Mouse (Mus musculus) heart, embryonic 11.5 days (tissue): ENCODE results near the gene Nfatc3. TPM values are rescaled to one million over a fixed set of nuclear protein-coding genes. Genes with fewer than 3 reads are reported as not detected.
"Not testable (repeated sequence)": the region's sequence is repeated elsewhere in the genome, so short reads cannot be mapped to it uniquely, and the experiment has no call there.

Experiments
- ATAC-seq: fragments of 200-750 bp; cut with Nextera tagmentation; replicated peaks from 2 replicates; pipeline ENCODE4 v1.8.0; 2017; ENCODE audit warnings: moderate library complexity; ENCODE audit not compliant: insufficient number of reproducible peaks, low FRiP score, low TSS enrichment
- H3K27ac ChIP-seq: fragments of 300-500 bp; sonication (generic); 2 replicates; pipeline ENCODE4 v1.5.1; 2014; ENCODE audit warnings: mild to moderate bottlenecking, low read depth, low read length
- H3K27me3 ChIP-seq: fragments of 300-500 bp; sonication (generic); 2 replicates; pipeline ENCODE4 v1.6.1; 2014; ENCODE audit warnings: mild to moderate bottlenecking, low read length, mixed read lengths; ENCODE audit not compliant: control insufficient read depth, insufficient read depth
- H3K36me3 ChIP-seq: fragments of 300-500 bp; sonication (generic); 2 replicates; pipeline ENCODE4 v1.6.1; 2014; ENCODE audit warnings: mild to moderate bottlenecking, low read length, moderate library complexity, mixed read lengths; ENCODE audit not compliant: control insufficient read depth, insufficient read depth
- H3K4me1 ChIP-seq: fragments of 300-500 bp; sonication (generic); 2 replicates; pipeline ENCODE4 v1.6.1; 2014; ENCODE audit warnings: low read length; ENCODE audit not compliant: control insufficient read depth, insufficient read depth
- H3K4me2 ChIP-seq: fragments of 300-500 bp; sonication (generic); 2 replicates; pipeline ENCODE4 v1.6.1; 2014; ENCODE audit warnings: mild to moderate bottlenecking, moderate library complexity
- H3K4me3 ChIP-seq: fragments of 300-500 bp; sonication (generic); 2 replicates; pipeline ENCODE4 v1.5.1; 2014; ENCODE audit warnings: low read depth, low read length
- H3K9ac ChIP-seq: fragments of 300-500 bp; sonication (generic); 2 replicates; pipeline ENCODE4 v1.6.1; 2014; ENCODE audit warnings: mild to moderate bottlenecking, low read depth, low read length, moderate library complexity
- H3K9me3 ChIP-seq: fragments of 300-500 bp; sonication (generic); replicated peaks from 2 replicates; pipeline ENCODE4 v1.6.1; 2016; ENCODE audit warnings: low read length; ENCODE audit not compliant: control insufficient read depth
- WGBS: fragments of 180-500 bp; shearing (Covaris S2); extraction: QIAGEN DNeasy Blood & Tissue Kit; methylation state at CpG from one replicate; pipeline ENCODE4 v1.1.7; 2014; ENCODE audit not compliant: insufficient replicate concordance; 5-methylcytosine and 5-hydroxymethylcytosine counted together
- polyA plus RNA-seq: library from polyadenylated mRNA; unstranded; fragments of >200 nt; fragmentation: Nextera tagmentation; extraction: Ambion mirVana; gene quantifications from 2 replicates; pipeline ENCODE4 v1.2.1, GENCODE M21; 2014

The Nfatc3 gene
- polyA plus RNA-seq: 4.4 and 6.0 TPM in 2 replicates

DNA sequence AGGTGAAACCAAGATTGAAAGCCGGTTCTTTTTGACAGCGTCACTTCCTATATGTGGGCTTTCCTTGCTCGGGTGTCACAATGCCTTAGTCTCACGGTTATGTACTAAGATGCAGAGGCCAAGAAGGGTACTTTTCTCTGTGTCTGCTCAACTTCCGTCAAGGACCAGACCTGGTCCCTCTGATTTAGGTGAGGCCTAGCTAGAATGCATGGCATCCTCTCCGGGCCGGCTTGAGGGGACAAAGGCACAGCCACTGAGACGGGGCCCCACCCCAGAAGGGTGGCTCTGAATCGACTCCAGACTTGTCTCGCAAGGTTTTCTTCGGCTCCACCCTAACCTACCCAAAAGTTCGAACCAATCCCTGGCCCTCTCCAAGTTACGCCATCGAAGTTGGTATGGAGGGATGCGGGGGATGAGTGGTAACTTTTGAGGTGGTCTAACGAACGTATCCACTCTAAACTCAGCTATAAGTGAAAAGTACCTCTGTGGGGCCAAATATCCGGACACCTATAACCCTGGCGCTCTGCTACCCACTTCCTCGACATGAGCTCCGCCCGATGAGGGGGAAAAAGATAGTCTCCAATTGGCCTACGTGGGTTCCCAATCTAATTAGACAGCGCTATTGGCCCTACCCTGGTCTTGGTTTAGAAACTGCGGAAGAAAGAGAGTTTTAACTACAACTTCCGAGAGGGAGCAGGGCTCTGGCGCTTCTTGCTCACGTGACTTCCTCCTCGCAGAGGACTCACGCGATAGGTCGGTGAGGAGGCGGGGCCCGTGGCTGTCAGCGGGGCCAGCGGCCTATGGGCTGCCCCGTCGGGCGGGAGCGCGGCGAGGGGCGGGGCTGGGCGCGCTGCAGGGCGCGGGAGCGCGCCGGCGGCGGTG, at the start of gene Nfatc3:
Gene Nfatc3, plus strand, starts transcription at position 110 of the 882 bp plus-strand sequence.
- Histone ChIP-seq H3K4me1 (peaks cover 12% of the 10 kb centered on the region), H3K27ac (peak within 1 kb of the TSS; percentile 98), H3K9ac (peak within 1 kb of the TSS; percentile 95), H3K36me3 (no peaks in the 10 kb centered on the region), H3K4me3 (peak within 1 kb of the TSS; percentile 93), H3K27me3 (no peaks in the 10 kb centered on the region), H3K4me2 (peak within 1 kb of the TSS; percentile 88), H3K9me3 (no peaks in the 10 kb centered on the region)
- ATAC-seq: peak; percentile 98
- WGBS: 1% methylated on average over 46 of the region's 52 CpGs

DNA sequence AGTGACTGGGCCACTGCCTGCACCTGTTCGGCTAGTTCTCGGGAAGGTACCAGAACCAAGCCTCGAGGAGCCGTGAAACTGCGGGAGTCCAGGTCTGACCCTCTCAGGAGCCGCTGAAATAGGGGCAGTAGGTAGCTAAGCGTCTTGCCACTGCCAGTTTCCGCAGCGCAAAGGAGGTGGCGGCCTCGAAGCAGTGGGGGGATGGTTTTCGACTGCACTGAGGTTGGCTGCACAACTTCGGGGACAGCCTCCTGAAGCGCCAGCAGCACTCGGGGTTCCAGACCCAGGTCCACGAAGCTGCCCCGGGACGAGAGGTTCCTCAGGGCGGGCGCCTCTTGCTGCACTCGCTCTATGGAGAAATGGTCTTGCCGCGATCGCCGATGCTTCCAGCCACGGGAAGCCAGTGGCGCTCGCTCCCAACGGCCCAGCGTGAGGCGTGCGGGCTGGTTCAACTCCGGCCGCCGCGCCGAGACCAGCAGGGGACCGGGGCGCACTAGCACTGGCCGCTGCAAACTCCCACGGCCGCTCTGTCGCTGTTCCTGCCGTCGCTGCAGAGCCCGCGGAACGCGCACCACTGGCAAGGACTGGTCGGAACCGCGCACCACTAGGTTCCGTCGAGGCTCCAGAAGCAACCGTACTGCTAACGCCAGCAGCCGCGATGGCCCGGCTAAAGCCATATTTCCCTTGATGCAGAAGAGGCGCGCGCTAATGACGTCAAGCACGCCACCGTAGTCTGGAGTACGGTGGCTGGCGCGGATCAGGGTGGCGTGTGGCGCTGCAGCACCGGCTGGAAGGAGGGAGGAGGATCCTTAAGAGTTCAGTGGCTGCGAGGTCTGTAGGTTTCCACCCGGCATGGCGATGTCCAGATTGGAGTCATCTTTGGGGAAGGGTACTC, 47.6 kb upstream of the Nfatc3 start:
- peak; percentile 82 for ATAC-seq
- Histone ChIP-seq H3K4me2 (peak overlapping the region; percentile 100), H3K27me3 (no peaks in the 10 kb centered on the region), H3K27ac (peak overlapping the region; percentile 57), H3K4me1 (peaks cover 11% of the 10 kb centered on the region), H3K36me3 (peaks cover under 1% of the 10 kb centered on the region; the same call in 1 of the 2 replicates), H3K9ac (peak overlapping the region; percentile 95), H3K4me3 (peak overlapping the region; percentile 95), H3K9me3 (no peaks in the 10 kb centered on the region)
- WGBS: 1% methylated on average over 74 of the region's 74 CpGs

DNA sequence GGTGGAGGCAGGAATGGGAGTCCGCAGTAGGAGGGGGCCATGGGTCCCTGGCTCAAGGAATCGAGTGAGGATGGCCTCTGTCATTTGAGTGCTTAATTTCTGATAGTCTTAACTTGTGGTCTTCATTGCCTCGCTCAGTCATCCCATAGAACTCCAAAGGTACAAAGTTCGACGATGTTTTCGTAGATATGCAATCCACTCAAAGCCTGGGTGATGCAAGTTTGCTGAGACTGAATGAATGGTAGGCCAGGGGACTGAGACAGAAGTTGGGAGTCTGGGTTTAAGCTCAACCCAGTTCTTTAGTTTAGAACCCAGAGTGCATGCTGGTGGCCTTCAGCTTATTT, 47.0 kb upstream of the Nfatc3 start, which contains the start of gene Ddx28:
Gene Ddx28, minus strand, starts transcription at position 240 of the 344 bp plus-strand sequence.
- Histone ChIP-seq H3K4me2 (peak within 1 kb of the TSS; percentile 100), H3K9me3 (no peaks in the 10 kb centered on the region), H3K4me3 (peak within 1 kb of the TSS; percentile 95), H3K36me3 (peaks cover 2% of the 10 kb centered on the region; the same call in 1 of the 2 replicates), H3K9ac (peak within 1 kb of the TSS; percentile 95), H3K4me1 (peaks cover 11% of the 10 kb centered on the region), H3K27ac (peak within 1 kb of the TSS; percentile 57), H3K27me3 (no peaks in the 10 kb centered on the region)
- WGBS: 3% methylated on average over 6 of the region's 6 CpGs
- no peak for ATAC-seq

DNA sequence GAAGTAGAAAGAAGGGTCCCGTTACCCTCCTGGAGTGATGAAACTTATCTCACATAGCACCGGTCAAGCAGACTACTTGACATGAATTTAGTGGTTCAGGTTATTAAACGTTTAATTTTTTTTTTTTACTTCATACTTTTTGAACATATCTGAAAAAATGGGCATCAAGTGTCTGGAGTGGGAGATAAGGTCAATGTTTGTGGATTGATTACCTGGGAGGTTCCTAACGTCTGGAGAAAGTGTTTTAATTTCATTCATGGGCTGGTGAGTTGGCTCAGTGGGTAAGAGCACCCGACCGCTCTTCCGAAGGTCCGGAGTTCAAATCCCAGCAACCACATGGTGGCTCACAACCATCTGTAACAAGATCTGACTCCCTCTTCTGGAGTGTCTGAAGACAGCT, 46.4 kb upstream of the Nfatc3 start:
- WGBS: 74% methylated on average over 8 of the region's 8 CpGs
- not testable (repeated sequence) for H3K36me3 ChIP-seq, ATAC-seq, H3K27me3 ChIP-seq, H3K9ac ChIP-seq, H3K27ac ChIP-seq, H3K9me3 ChIP-seq
- H3K4me3 ChIP-seq: peak overlapping the region; percentile 95
- H3K4me2 ChIP-seq: peak overlapping the region; percentile 100
- H3K4me1 ChIP-seq: peaks cover 11% of the 10 kb centered on the region

DNA sequence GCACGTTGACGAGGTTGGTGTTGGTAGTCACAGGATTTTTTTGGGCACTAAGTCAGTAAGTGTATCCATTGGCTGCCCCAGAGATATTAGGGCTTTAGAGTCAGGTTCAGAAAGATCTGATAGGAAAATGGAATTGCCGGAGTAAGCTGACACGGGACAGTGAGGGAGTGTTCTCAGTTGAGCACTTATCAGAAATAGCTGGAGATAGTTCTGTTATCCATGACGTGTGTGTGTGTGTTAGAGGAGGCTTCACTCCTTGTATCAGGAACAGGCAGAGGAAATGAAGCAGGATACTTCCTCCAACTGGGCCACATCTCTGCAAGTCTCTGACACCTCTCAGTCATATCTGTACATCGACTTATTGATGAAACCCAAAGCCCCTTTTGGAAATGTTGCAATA, 42.4 kb upstream of the Nfatc3 start:
- Histone ChIP-seq H3K4me3 (no peak overlapping the region), H3K9me3 (no peaks in the 10 kb centered on the region), H3K27me3 (no peaks in the 10 kb centered on the region), H3K9ac (no peak overlapping the region), H3K36me3 (peaks cover 2% of the 10 kb centered on the region; the same call in 1 of the 2 replicates), H3K4me2 (no peak overlapping the region), H3K27ac (no peak overlapping the region), H3K4me1 (no peaks in the 10 kb centered on the region)
- ATAC-seq: no peak
- 69% methylated on average over 6 of the region's 6 CpGs for WGBS

DNA sequence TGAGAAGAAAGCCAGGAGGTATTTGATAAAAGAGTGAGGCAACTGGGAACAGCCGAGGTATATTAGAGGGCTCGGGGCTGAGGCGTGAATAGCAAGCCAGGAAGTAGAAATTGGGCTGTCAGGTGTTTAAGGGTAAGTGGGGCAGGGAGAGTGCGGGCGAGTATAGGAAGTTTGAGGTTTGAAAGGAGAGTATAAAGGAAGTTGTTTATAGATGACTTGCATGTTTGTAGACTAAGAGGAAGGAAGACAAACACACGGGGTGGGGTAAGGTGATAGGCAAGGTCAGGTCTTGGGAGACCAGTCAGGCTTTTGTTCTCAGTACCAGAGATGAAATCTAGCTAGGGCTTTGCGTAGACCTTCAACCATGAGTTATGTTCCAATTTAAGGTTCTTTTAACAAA, 41.5 kb upstream of the Nfatc3 start:
- H3K4me3 ChIP-seq: no peak overlapping the region
- H3K9ac ChIP-seq: no peak overlapping the region
- H3K36me3 ChIP-seq: peaks cover 2% of the 10 kb centered on the region; the same call in 1 of the 2 replicates
- H3K9me3 ChIP-seq: no peaks in the 10 kb centered on the region
- no peak for ATAC-seq
- no peak overlapping the region for H3K4me2 ChIP-seq
- no peak overlapping the region for H3K27ac ChIP-seq
- 85% methylated on average over 7 of the region's 7 CpGs for WGBS
- H3K4me1 ChIP-seq: no peaks in the 10 kb centered on the region
- H3K27me3 ChIP-seq: no peaks in the 10 kb centered on the region

DNA sequence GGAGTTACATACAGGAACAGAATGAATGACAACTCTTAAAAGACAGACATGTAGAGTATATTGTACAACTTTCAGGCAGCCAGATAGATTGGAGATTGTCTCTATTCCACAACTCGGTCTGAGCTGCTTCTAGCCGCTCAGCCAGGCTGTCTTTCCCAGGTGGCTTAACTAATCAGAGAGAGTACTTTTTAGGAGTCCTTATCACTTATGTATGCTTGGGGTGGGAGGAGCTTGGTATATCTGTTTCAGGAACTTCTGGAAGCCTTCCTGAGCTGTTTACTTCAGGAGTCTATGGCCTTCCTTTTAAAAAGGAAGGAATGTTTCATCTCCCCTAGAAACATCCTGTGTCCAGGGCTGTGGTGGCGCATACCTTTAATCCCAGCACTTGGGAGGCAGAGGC, 40.6 kb upstream of the Nfatc3 start:
- H3K9me3 ChIP-seq: no peaks in the 10 kb centered on the region
- no peak overlapping the region for H3K27ac ChIP-seq
- peaks cover 2% of the 10 kb centered on the region; the same call in 1 of the 2 replicates for H3K36me3 ChIP-seq
- H3K4me3 ChIP-seq: no peak overlapping the region
- H3K27me3 ChIP-seq: no peaks in the 10 kb centered on the region
- H3K4me1 ChIP-seq: no peaks in the 10 kb centered on the region
- WGBS: 69% methylated on average over 3 of the region's 3 CpGs
- H3K4me2 ChIP-seq: no peak overlapping the region
- no peak overlapping the region for H3K9ac ChIP-seq
- ATAC-seq: no peak

DNA sequence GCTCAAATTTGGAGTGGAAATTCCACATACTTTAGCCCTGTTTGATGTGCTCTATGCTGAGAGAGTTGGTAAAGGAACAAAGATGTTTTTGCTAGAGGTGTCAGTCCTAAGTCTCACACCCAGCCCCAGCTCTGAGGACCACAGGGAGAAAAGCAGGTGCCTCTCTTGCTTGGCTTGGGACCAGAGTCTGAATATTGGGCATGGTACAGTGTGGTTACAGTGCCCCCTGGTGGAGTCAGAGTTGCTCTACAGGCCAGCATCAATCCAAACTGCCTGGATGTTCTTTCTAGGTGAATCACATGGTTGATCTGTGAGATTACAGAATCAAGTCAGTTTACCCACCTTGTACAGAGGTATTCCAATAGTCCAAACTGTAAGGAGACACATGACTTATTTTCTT, 36.2 kb upstream of the Nfatc3 start:
- no peak for ATAC-seq
- H3K36me3 ChIP-seq: no peaks in the 10 kb centered on the region

More for the DNA sequence above, 36.2 kb upstream of the Nfatc3 start:
- H3K4me3 ChIP-seq: no peak overlapping the region
- no peak overlapping the region for H3K9ac ChIP-seq
- H3K4me1 ChIP-seq: no peaks in the 10 kb centered on the region
- no peaks in the 10 kb centered on the region for H3K9me3 ChIP-seq
- no peak overlapping the region for H3K27ac ChIP-seq
- no peaks in the 10 kb centered on the region for H3K27me3 ChIP-seq
- H3K4me2 ChIP-seq: no peak overlapping the region
